Mouse (Mus musculus) megakaryocyte-erythroid progenitor cell, adult 5-6 weeks (primary cell): ENCODE results near the gene Map3k21. TPM values are rescaled to one million over a fixed set of nuclear protein-coding genes. Genes with fewer than 3 reads are reported as not detected.

Experiments
- ATAC-seq: replicated peaks from 2 replicates; pipeline ENCODE4 v1.8.0; 2016; ENCODE audit warnings: mild to moderate bottlenecking, inconsistent platforms; ENCODE audit not compliant: severe bottlenecking, poor library complexity, low FRiP score, low TSS enrichment
- total RNA-seq, 2 experiments: library from RNA; stranded (forward) in 1 of 2; stranded (reverse) in 1 of 2; fragments of 200-1000, 215-1000 nt in 1 of 2; fragments of >200 nt in 1 of 2; fragmentation: Nextera tagmentation in 1 of 2; gene quantifications; 2 replicates each; pipeline ENCODE4 v1.2.3; 2014 to 2017

The Map3k21 gene
- total RNA-seq (2014; fragmentation: Nextera tagmentation): not detected in 2 replicates
- not detected in 2 replicates for total RNA-seq (2017)

- no peak for ATAC-seq
Measured at GRCm38 (mm10) chr8:125910365-125911228, at the start of gene Map3k21. Map3k21 (plus strand) TSS chr8:125910450.

DNA sequence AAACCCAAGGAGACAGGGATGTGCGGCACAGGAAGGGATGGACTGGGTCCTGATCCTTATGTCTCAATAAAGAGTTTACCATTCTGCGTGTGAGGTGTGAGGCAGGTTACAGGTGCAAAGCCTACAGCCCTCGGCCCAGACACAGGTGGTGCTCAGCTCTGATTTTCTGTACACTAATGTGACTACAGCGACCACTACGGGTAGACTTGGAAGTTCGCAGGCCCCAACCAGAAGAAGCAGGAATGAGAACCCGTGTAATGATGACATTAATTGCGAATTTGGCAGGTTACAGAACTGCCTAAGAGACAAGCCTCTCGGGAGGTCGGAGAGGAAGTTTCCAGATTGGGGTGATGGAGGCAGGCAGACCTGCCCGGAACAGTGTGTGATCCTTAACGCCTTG lies 44.1 kb upstream of the Map3k21 start:
- no peak for ATAC-seq

- no peak for ATAC-seq
Measured at GRCm38 (mm10) chr8:125868552-125868951, 41.7 kb upstream of the Map3k21 start.

DNA sequence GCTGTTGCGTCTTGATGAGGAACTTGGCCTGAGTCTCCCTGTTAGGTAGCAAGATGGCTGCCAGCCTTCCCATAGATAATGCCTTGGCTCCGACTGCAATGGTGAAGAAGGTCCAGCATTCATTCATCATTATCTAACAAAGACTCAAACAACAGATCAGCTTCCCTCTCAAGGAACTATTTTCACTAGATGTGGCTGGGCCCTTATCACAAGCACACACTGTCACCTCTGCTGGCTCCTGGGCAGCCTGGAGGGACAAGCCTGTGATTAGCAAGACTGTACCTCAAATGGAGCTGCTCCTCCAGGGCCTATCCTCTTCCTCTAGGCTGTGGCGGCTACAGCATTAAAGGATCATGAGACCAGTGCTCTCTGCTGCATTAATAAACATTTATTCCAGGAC lies 40.5 kb upstream of the Map3k21 start:
- peak; percentile 89 for ATAC-seq

DNA sequence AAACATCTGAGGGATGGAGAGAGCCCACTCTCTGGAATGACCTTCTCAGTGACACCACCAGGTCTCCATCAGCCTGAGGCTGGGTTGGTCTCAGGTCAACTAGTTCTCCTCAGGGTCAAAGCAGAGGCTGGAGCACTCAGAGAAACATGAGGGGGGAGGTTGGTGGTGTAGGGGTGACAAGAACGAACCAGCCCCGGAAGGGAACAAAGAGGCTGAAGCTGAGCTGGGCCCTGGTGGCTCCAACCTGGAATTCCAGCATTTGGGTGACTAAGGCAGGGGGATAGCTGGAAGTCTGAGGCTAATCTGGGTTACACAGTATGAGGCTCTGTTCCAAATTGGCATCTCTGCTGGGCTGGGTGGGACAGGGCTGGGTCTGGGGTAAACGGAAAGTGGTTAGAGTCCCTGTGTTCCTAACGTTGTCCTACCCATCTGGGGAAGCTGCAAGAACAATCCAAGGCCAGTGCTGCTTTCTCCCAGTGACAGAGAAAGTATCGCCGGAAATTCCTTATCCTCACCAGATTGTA lies 40.0 kb upstream of the Map3k21 start:
- ATAC-seq: peak; percentile 7; the same call in 1 of the 2 replicates

DNA sequence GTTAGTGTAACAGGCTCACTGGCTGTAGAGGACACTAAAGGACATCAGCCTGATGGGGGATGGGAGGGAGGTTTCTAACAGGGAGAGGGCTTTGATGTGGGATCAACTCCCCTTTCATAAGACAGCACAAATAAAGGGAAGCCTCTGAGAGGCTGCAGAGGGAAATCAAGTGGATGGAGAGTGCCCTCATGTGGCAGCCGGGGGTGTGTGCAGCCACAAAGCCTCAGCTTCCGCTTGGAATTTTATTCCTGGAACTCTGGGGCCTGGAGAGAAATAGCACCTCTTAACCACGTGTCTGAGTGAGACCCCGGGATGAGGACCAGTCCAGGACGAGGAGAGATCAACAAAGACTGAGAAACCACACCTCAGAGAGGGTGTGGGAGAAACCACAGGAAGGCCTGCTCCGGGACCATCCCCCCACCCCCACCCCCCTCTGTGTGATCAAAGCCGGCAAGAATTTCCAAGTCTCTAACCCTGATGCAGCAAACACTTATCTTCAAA lies 39.4 kb upstream of the Map3k21 start:
- ATAC-seq: peak; percentile 37

DNA sequence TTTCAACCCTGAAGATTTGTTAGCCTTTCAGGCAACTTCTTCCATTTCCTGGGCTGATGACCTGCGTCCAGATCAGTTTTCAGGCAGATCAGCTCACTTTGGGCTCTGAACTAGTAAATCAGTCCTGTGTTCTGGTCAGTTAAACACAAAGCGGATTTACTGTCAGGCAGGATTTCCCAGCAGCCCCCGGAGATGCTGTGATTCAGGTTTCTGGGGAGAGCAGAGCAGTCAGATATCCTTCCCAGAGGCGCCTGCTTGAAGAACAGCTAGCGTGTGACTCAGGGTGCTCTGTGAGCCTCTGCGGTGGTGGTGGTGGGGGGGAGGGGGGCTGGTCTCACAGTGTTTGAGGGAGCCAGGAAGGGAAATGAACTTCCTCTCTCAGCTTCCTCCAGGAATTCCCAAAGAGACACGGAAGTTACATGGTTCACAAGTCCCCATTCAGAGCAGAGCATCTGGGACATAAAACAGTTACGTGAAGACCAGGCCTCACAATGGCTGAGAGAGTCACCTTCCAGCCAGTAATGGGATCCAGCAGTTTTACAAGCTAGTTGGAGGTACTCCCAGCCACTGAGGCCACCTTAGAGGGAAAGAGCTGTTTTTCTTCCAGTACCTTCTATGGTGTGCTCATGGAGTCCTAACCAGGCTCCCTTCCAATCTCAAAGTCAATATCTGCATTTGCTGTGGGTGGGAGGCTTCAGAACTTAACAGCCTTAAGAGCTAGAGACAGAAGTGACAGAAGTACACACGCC lies 37.6 kb upstream of the Map3k21 start:
- no peak for ATAC-seq

GRCm38 (mm10) chr8:125873250-125873534 lies 37.1 kb upstream of the Map3k21 start:
- no peak for ATAC-seq

GRCm38 (mm10) chr8:125880447-125880846 lies 29.8 kb upstream of the Map3k21 start:
- no peak for ATAC-seq

- ATAC-seq: no peak
Measured at GRCm38 (mm10) chr8:125887549-125887948, 22.7 kb upstream of the Map3k21 start.

GRCm38 (mm10) chr8:125889920-125890319 lies 20.3 kb upstream of the Map3k21 start:
- ATAC-seq: no peak

DNA sequence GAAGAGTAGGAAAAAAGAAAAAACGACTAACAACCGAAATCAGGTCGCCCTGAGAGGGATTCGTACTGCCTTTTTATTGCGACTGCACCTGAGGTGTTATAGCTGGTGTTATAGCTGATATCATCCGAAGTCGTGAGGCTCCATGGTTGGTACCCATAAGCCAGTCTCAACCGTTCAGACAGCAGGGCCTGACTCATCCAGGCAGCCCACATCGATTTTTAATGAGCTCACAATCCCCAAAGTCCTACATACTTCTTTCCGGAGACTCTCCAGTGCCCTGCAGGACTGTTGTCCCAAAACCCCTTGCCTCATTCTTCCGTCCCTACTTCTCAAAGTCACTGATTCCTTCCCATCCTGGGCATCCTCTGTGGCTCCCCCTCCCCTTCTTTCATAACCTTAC lies 12.9 kb upstream of the Map3k21 start:
- ATAC-seq: no peak

GRCm38 (mm10) chr8:125897868-125898788 lies 12.1 kb upstream of the Map3k21 start, which contains the start of gene Pcnx2:
Pcnx2 (minus strand) TSS chr8:125898317.
- ATAC-seq: peak; percentile 63

DNA sequence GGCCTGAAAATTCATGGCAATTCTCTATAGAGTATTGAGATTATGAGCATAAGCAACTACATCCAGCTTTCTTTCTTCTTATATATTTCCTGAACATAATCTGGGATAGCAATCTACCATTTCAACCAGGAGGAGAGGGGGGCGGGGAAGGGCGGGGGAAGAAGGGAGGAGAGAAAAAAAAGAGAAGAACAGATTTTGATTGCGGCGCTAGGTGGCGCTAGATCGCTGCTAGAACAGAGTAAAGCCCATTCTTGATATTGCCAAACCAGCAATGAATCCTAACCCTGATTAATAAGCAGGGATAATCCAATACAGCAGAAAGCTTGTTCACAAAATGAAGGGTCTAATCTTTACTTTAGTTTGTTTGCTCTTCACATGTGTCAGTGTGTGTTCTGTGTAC lies 11.4 kb upstream of the Map3k21 start:
- ATAC-seq: 0 out of 2 replicates have a peak, but pooled peaks have one; percentile 33

- ATAC-seq: peak; percentile 59
Measured at GRCm38 (mm10) chr8:125901167-125901566, 9.1 kb upstream of the Map3k21 start.

- 0 out of 2 replicates have a peak, but pooled peaks have one; percentile 31 for ATAC-seq
Measured at GRCm38 (mm10) chr8:125902521-125902920, 7.7 kb upstream of the Map3k21 start.

DNA sequence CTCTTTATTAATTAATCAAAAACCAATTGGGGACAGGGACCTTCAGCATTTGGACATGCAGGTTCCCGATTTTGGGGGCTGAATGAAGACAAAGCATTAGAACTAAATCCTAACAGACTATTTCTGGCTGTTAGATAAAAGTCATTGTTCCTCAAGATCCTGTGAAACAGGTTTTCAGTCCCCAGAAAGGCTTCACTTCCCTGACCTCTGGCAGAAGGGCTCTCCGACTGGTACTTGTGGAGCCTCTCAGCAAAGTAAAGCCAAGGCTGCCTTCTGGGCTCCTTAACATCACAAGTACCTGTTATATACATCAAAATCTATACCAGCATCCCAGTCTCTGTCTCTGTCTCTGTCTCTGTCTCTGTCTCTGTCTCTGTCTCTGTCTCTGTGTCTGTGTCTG lies 4.9 kb upstream of the Map3k21 start:
- no peak for ATAC-seq

DNA sequence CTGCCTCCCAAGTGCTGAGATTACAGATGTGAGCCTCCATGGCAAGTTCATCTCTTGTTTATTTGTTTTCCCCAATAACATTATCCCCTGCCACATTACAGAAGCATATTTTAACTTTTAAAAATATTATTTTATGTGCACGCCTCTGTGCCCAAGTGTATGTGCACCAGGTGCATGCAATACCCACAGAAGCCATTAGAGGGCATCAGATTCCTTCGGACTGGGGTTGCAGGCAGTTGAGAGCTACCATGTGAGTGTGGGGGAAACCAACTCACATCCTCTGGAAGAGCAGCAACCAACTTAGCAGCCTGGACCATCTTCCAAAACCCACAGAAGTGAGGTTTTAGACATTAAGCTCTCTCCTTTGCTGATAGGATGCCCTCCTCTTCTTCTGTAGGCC lies 2.9 kb upstream of the Map3k21 start:
- ATAC-seq: no peak

DNA sequence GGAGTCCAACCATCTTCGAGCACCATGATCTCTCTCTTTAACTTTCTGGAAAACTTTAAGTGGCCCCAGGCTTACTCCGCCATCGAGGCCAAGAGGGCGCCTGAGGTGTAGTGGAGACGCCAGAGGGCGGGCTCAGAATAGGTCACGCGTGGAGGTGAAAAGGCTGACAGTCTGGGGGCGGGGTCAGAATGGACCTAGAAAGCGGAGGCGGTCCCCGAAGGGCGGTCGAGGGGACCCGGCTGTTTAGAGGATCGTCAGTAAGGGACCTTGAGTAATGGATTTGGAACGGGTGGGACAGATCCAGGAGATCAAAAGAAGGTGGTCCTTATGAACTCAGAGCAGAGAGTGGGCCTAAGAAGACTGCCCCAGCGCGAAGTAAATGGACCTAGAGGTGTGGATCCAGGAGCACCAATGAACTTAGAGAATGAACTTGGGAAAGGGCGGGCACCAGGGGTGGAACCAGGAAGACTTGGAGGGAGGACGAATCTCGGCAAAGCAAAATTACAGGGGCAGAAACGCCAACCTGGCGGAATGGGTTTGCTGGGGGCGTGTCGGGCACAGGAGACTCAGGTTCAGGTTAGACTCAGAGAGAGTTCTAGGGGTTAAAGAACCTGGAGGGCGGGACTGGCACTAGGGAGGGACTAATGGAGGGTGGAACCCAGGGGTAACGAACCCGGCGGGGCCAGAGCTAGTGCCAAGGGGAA lies 437 bp upstream of the Map3k21 start:
- ATAC-seq: no peak
